Mouse (Mus musculus) effector memory CD4-positive, alpha-beta T cell, adult 7 months (primary cell): ENCODE measurements around the gene Lsm12. TPM values are rescaled to one million over a fixed set of nuclear protein-coding genes. Genes with fewer than 3 reads are reported as not detected.

Experiments used
- polyA plus RNA-seq: library from polyadenylated mRNA; unstranded; fragments of 100-300 nt; shearing (Covaris generic); gene quantifications from one replicate; pipeline ENCODE4 v1.2.1, GENCODE M21; 2017

Gene Lsm12
- 79.8 TPM for polyA plus RNA-seq

DNA sequence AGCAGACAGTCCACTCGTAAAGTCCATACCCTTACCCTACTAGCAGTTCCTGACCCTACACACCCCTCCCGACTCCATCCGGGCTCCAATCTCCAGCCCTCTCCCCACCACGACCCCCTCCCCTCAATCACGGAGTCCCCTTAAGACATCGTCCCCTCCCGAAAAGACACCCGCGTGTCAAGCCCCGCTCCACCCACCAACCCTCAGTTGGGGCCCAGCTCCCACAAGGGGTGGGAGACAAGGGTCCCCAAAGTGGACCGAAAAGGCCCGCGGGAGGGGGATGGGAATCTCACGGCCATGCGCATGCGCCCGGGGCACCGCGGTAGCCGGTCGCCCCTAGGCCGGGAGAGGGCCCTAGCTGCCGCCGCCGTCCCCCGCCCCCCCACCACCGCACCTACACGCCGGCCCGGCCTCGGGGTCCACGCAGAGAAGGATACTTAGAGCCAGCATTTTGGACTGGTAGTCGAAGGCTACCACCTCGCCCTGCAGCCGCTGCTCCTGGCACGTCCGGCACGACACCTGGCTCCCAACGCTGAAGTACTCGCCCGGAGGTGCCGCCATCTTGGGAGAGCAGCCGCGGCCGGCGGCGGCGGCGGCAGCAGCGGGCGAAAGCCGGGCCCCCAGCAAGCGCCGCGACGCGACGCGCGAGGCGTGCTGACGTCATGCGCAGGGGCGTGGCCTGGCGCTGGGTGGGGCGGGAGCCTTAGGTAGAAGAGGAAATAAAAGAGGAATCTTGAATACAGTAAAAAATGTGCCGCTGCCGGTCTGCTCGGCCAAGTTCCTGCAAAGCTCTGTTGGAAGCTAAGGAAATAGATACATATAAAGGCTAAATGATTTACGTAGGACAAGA is at the start of gene Lsm12:
Lsm12 (minus strand) TSS at position 651 of the 850 bp plus-strand sequence.

DNA sequence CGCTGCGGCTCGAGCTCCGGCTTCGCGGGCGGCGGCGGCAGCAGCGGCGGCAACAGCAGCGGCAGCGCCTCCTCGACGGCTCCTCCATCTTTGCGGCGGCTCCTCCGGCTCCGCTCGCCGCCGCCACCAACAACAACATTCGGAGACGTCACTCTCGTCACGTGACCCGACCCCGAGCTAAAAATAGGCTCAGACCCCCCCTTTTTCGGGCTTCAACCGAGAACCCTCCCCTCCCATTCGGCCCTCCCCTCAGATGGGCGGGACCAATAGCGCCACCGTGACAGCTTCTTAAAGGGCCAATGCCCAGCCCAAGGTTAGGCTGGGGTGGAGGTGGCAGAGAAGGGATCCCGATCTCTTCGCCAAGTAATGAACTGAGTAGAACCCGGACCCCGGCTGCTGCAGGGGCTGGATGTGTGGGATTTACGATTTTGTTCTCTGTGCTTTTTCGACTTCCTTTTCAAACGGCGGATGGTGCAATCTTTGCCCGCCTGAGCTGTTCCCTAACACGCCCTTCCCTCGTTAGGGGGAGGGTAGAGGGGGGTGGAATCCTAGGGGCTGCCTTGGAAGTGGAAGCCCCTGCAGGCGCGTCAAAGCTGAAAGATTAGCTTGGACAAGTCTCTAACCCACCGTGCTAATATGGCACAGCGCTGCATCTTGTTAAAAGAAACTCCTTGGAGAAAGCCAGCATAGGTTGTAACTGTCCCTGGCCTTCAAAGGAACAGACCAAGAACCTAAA is 45.1 kb upstream of the Lsm12 start, which contains the start of gene Hdac5:
Hdac5 (minus strand) TSS at position 161 of the 736 bp plus-strand sequence.

DNA sequence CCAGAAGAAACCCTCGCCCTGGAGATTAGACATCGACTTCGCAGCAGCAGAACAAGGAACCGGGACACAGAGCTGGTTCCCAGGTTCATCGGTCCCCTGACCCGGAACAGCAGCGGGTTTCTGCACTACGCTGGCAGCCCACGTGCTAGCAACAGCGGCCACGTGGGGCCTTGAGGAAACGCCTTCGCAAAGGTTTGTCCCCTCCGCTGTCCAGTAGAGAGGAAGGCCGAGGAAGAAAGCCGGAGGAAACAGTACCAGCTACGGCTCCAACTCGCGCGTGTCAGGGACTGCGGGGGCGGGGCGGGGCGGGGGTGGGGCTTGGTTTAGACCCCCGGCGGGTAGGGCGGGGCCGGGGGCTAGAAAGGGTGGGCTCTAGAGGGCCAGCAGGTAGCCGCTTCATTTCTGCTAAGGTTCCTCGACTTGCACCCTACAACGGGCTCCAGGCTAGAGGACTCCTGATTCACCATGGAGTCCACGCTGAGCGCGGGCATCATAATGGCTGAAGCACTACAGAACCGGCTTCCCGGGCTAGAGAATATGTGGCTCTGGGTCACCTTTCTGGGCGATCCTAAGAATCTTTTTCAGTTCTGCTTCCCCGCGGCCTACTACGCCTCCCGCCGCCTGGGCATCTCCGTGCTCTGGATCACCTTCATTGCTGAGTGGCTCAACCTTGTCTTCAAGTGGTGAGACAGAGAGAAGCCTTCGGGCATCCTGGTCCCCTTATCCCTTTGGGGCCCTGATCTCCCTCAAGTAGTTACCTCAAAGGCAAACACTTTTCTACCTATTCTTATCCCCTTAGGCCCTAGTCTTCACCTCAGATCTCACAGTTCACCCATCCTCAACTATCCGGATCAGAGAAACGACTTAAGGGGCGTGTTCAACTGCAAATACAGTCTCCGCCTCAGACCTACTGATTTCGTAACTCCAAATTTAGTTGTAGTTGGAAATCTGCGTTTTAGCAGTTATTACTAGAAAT is 4.7 kb upstream of the Lsm12 start, which contains the start of gene G6pc3:
G6pc3 (plus strand) TSS at position 160 of the 976 bp plus-strand sequence.

DNA sequence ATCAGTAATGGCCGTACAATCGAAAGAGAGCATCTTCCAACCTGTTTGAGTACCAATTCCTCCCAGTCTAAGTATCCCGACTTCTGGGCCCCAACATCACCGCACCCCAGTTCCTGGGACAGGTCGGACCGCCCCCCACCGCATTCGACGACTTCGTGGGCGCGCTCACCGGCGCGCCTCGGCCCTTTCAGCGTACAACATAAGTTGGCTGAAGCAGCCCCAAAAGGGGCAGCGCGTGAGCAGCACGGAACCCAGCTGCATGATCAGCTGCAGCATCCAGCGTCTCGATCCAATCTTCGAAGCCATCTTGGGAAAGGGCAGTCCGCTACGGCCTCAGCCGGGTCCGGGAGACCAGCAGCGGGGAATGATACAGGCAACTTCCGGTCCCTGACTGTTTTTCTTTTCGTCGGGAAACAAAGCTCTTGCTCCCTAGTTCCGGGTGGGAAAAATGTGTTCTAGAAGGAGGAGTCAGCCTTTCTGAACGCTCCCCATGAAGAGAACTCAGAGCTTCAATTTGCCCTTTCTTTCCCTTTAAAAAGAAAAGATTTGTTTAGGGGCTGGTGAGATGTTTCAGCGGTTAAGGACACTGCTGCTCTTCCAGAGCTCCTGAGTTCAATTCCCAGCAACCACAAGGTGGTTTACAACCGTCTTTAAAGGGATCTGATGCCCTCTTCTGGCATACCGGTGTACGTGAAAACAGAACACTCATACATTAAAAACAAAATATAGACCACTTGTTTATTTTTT is 28.9 kb downstream of the Lsm12 start, which contains the start of gene Tmem101:
Tmem101 (minus strand) TSS at position 366 of the 747 bp plus-strand sequence.

DNA sequence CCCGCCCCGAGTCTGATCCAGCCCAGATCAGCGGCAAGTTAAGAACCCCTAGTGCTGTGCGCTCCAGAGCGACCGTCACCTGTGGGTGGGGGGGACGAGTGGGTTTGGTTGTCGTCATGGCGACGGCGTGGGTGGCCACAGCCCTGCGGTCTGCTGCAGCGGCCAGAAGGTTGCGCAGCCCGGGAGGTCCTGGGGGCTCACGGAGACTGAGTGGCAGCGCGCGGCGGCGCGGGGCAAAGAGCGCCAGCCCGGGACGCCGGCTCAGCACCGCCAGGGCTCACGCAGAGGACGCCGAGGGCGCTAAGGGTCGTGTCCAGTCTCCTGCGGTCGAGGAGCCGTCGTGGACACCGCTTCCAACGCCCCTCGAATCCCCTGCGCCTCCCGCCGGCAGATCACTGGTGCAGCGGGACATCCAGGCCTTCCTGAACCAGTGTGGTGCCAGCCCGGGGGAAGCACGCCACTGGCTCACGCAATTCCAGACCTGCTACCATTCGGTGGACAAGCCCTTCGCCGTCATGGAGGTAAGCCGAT is 39.6 kb downstream of the Lsm12 start, which contains the start of gene Nags:
Nags (plus strand) TSS at position 43 of the 531 bp plus-strand sequence.

Other genes with a start within 250 kb of the Lsm12 start
- not detected for gene Sost, start 218.3 kb downstream of the Lsm12 start, polyA plus RNA-seq
- not detected for gene Cfap97d1, start 201.0 kb downstream of the Lsm12 start, polyA plus RNA-seq
- gene Dusp3, start 198.3 kb downstream of the Lsm12 start, polyA plus RNA-seq = 2.1 TPM
- 0.50 TPM for gene Mpp3, start 156.8 kb downstream of the Lsm12 start, polyA plus RNA-seq
- 0.21 TPM for gene Cd300lg, start 143.8 kb downstream of the Lsm12 start, polyA plus RNA-seq
- gene Mpp2, start 96.8 kb downstream of the Lsm12 start, polyA plus RNA-seq = 4.1 TPM
- not detected for gene Ppy, start 84.0 kb downstream of the Lsm12 start, polyA plus RNA-seq
- gene Pyy, start 77.5 kb downstream of the Lsm12 start, polyA plus RNA-seq = not detected
- 0.37 TPM for gene Nags, start 39.8 kb downstream of the Lsm12 start, polyA plus RNA-seq
- gene Tmem101, start 28.9 kb downstream of the Lsm12 start, polyA plus RNA-seq = 4.5 TPM
- gene G6pc3, start 4.3 kb upstream of the Lsm12 start, polyA plus RNA-seq = 20.7 TPM
- gene Hdac5, start 44.9 kb upstream of the Lsm12 start, polyA plus RNA-seq = 46.5 TPM
- gene BC030867, start 63.6 kb upstream of the Lsm12 start, polyA plus RNA-seq = 0.33 TPM
- not detected for gene Asb16, start 83.4 kb upstream of the Lsm12 start, polyA plus RNA-seq
- 42.8 TPM for gene Tmub2, start 99.6 kb upstream of the Lsm12 start, polyA plus RNA-seq
- gene Atxn7l3, start 111.3 kb upstream of the Lsm12 start, polyA plus RNA-seq = 15.0 TPM
- 113 TPM for gene Ubtf, start 134.4 kb upstream of the Lsm12 start, polyA plus RNA-seq
- gene Slc4a1, start 180.9 kb upstream of the Lsm12 start, polyA plus RNA-seq = 0.09 TPM
- gene Rundc3a, start 208.1 kb upstream of the Lsm12 start, polyA plus RNA-seq = 4.2 TPM
- 46.6 TPM for gene Slc25a39, start 222.7 kb upstream of the Lsm12 start, polyA plus RNA-seq
- gene Grn, start 245.0 kb upstream of the Lsm12 start, polyA plus RNA-seq = 28.8 TPM